Mouse (Mus musculus) lung, embryonic 14.5 days (tissue): Measurements from ENCODE around the gene Trim46. TPM values are rescaled to one million over a fixed set of nuclear protein-coding genes. Genes with fewer than 3 reads are reported as not detected.

Experiments used
- ATAC-seq: fragments of 200-750 bp; cut with Nextera tagmentation; 2 replicates; pipeline ENCODE4 v1.8.0; 2017; ENCODE audit warnings: mild to moderate bottlenecking, moderate TSS enrichment, moderate library complexity; ENCODE audit not compliant: insufficient read depth
- DNase-seq: peaks from one replicate; pipeline ENCODE4 v3.0.0-alpha.2; 2015
- H3K27ac ChIP-seq: fragments of 300-500 bp; sonication (generic); 2 replicates; pipeline ENCODE4 v1.5.1; 2014; ENCODE audit warnings: low read depth, mild to moderate bottlenecking, moderate library complexity
- H3K27me3 ChIP-seq: fragments of 300-500 bp; sonication (generic); 2 replicates; pipeline ENCODE4 v1.6.1; 2014; ENCODE audit warnings: low read length, control low read depth; ENCODE audit not compliant: insufficient read depth
- H3K36me3 ChIP-seq: fragments of 300-500 bp; sonication (generic); 2 replicates; pipeline ENCODE4 v1.6.1; 2014; ENCODE audit warnings: control low read depth; ENCODE audit not compliant: insufficient read depth
- H3K4me1 ChIP-seq: fragments of 300-500 bp; sonication (generic); 2 replicates; pipeline ENCODE4 v1.6.1; 2014; ENCODE audit warnings: antibody characterized with exemption, control low read depth; ENCODE audit not compliant: insufficient read depth
- H3K4me2 ChIP-seq: fragments of 300-500 bp; sonication (generic); 2 replicates; pipeline ENCODE4 v1.6.1; 2014; ENCODE audit warnings: mild to moderate bottlenecking
- H3K4me3 ChIP-seq: fragments of 300-500 bp; sonication (generic); 2 replicates; pipeline ENCODE4 v1.5.1; 2014; ENCODE audit warnings: low read depth, low read length
- H3K9ac ChIP-seq: fragments of 300-500 bp; sonication (generic); 2 replicates; pipeline ENCODE4 v1.6.1; 2014
- H3K9me3 ChIP-seq: fragments of 300-500 bp; sonication (generic); 2 replicates; pipeline ENCODE4 v1.6.1; 2016; ENCODE audit warnings: low read depth, low read length, control low read depth
- CTCF ChIP-seq: IDR thresholded peaks from 2 replicates; pipeline ENCODE4 v1.5.1; 2016; ENCODE audit warnings: antibody characterized with exemption, low read depth
- WGBS: fragments of 180-500 bp; shearing (Covaris S2); extraction: QIAGEN DNeasy Blood & Tissue Kit; methylation state at CpG from one replicate; pipeline ENCODE4 v1.1.7; 2014; 5-methylcytosine and 5-hydroxymethylcytosine counted together
- polyA plus RNA-seq: library from polyadenylated mRNA; unstranded; fragments of >200 nt; fragmentation: Nextera tagmentation; extraction: Ambion mirVana; gene quantifications from 2 replicates; pipeline ENCODE4 v1.2.1, GENCODE M21; 2014

Trim46 gene
- polyA plus RNA-seq, 1 experiment from 2014 or later: 6.3 TPM

DNA sequence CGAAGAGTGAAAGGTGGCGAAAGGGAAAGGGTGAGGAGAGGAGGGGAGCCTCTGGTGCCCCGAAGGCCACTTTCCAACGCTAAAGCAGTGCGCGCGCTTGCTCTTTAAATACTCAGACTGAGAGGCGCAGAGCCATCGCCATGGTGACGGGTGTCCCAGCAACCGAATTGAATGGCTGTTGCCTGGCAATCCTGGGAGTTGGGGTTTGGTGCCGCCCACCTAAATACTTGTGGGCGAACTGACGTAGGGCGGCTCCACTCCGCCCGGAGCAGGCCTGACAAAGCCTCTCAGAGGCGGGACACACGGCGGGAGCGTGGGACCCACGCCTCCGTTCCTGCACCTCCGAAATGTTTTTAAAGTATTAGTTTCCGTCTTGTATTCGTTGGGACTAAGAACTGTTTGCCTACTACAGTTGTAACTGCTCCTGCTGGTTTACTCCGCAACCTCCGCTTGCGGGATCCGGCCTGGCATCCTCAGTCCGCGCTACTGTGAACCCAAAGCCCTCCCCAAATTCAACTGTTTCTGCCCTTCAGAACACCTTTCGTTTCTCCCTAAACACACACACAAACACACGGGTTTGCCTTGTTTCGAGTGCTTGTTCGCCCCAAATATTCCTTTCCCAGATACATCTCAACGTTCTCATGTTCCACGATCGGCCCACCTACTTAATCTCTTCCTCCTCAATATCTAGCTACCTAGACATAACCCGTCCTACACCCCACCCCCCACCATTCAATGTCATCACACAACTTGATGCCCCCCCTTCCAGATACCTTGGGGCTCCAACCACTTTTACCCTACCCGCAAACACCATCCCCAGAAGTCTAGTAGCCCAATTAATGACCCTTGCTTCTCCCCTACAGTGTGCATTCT lies 18.6 kb downstream of the Trim46 start:
- peak overlapping the region; percentile 81 for H3K27ac ChIP-seq
- H3K4me3 ChIP-seq: peak overlapping the region; percentile 45
- ATAC-seq (peak; percentile 85), DNase-seq (peak; percentile 95)
- H3K36me3 ChIP-seq: peaks cover 7% of the 10 kb centered on the region; the same call in 1 of the 2 replicates
- no peaks in the 10 kb centered on the region for H3K9me3 ChIP-seq
- H3K4me2 ChIP-seq: peak overlapping the region; percentile 86
- peaks cover 16% of the 10 kb centered on the region; the same call in 1 of the 2 replicates for H3K4me1 ChIP-seq
- WGBS: 3% methylated on average over 41 of the region's 41 CpGs
- H3K27me3 ChIP-seq: no peaks in the 10 kb centered on the region
- H3K9ac ChIP-seq: peak overlapping the region; percentile 48
- no peak for TF ChIP-seq CTCF

- Histone ChIP-seq H3K9me3 (no peaks in the 10 kb centered on the region), H3K4me3 (peak within 1 kb of the TSS; percentile 45), H3K4me2 (peak within 1 kb of the TSS; percentile 86), H3K4me1 (peaks cover 15% of the 10 kb centered on the region; the same call in 1 of the 2 replicates), H3K27ac (peak within 1 kb of the TSS; percentile 81), H3K27me3 (no peaks in the 10 kb centered on the region), H3K9ac (peak within 1 kb of the TSS; percentile 48), H3K36me3 (peaks cover 7% of the 10 kb centered on the region; the same call in 1 of the 2 replicates)
- TF ChIP-seq CTCF: no peak
- no peak for DNase-seq
- peak; percentile 18; the same call in 1 of the 2 replicates for ATAC-seq
- WGBS: 3% methylated on average over 21 of the region's 21 CpGs
Measured at GRCm38 (mm10) chr3:89226900-89227299, 19.2 kb downstream of the Trim46 start, which contains the start of gene Mtx1. Gene Mtx1, minus strand, starts transcription at chr3:89227088.

DNA sequence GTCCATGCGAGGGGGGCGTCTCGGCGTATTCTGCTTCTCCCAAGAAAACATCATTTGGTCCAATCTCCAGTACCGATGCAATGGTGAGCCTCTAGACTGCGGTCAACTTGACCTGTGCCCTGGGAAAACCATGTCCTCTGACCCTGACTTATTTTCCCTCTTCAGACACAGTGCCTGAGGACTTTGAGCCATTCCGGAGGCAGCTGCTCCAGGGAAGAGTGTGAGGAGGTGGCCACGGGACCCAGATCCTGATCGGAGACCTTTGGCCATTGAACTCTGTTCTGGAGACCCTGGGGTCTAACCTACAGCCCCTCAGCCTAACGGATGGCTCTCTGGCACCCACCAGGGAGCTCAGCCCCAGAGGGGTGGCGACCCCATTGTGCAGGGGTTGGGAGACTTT lies 19.7 kb downstream of the Trim46 start:
- no peak for ATAC-seq
- H3K36me3 ChIP-seq: peaks cover 10% of the 10 kb centered on the region; the same call in 1 of the 2 replicates
- H3K4me3 ChIP-seq: peak overlapping the region; percentile 45
- H3K27ac ChIP-seq: no peak overlapping the region; the same call in 1 of the 2 replicates
- H3K4me2 ChIP-seq: peak overlapping the region; percentile 86
- H3K9ac ChIP-seq: peak overlapping the region; percentile 48
- H3K4me1 ChIP-seq: peaks cover 12% of the 10 kb centered on the region; the same call in 1 of the 2 replicates
- no peaks in the 10 kb centered on the region for H3K27me3 ChIP-seq
- no peak for DNase-seq
- H3K9me3 ChIP-seq: no peaks in the 10 kb centered on the region
- no peak for TF ChIP-seq CTCF
- WGBS: 37% methylated on average over 11 of the region's 11 CpGs

GRCm38 (mm10) chr3:89225918-89226317 lies 20.2 kb downstream of the Trim46 start:
- peak overlapping the region; percentile 15; the same call in 1 of the 2 replicates for H3K27ac ChIP-seq
- peak overlapping the region; percentile 45 for H3K4me3 ChIP-seq
- peaks cover 10% of the 10 kb centered on the region; the same call in 1 of the 2 replicates for H3K36me3 ChIP-seq
- H3K9ac ChIP-seq: peak overlapping the region; percentile 48; the same call in 1 of the 2 replicates
- no peaks in the 10 kb centered on the region for H3K27me3 ChIP-seq
- no peaks in the 10 kb centered on the region for H3K9me3 ChIP-seq
- peaks cover 12% of the 10 kb centered on the region; the same call in 1 of the 2 replicates for H3K4me1 ChIP-seq
- H3K4me2 ChIP-seq: peak overlapping the region; percentile 86
- TF ChIP-seq CTCF: no peak
- DNase-seq: peak; percentile 60
- ATAC-seq: no peak
- 48% methylated on average over 4 of the region's 4 CpGs for WGBS

DNA sequence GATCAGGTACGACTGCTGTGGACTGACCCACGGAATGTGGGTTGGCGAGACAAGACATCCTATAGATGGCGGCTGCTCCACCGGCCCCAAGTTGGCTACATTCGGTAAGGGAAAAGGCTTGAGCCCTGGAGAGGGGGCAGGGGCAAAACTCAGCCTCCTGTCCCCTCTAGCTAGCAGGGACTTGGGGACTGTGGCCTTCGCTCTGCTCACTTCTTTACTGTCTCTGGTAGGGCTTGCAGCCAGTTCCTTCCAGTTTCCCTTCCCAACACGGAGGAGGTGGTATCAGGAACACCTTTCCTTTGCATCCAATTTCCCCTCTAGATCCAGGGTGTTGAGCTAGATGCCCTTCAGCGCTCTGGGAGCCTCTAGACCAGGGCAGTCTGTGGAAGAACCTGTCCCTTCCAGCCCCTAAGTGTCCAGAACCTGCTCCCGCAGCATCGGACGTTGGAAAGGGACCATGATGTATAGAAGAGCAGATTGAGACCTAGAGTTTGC lies 20.7 kb downstream of the Trim46 start:
- no peak overlapping the region for H3K9ac ChIP-seq
- H3K27ac ChIP-seq: peak overlapping the region; percentile 15; the same call in 1 of the 2 replicates
- H3K4me3 ChIP-seq: peak overlapping the region; percentile 45
- H3K4me1 ChIP-seq: peaks cover 12% of the 10 kb centered on the region; the same call in 1 of the 2 replicates
- peak overlapping the region; percentile 86 for H3K4me2 ChIP-seq
- TF ChIP-seq CTCF: no peak
- DNase-seq: no peak
- H3K9me3 ChIP-seq: no peaks in the 10 kb centered on the region
- no peak for ATAC-seq
- H3K36me3 ChIP-seq: peaks cover 10% of the 10 kb centered on the region; the same call in 1 of the 2 replicates
- no peaks in the 10 kb centered on the region for H3K27me3 ChIP-seq
- 54% methylated on average over 12 of the region's 12 CpGs for WGBS

- Histone ChIP-seq H3K27ac (no peak overlapping the region), H3K27me3 (no peaks in the 10 kb centered on the region), H3K9ac (no peak overlapping the region), H3K4me3 (no peak overlapping the region), H3K9me3 (no peaks in the 10 kb centered on the region), H3K4me2 (peak overlapping the region; percentile 86), H3K4me1 (peaks cover 12% of the 10 kb centered on the region; the same call in 1 of the 2 replicates), H3K36me3 (peaks cover 10% of the 10 kb centered on the region; the same call in 1 of the 2 replicates)
- no peak for TF ChIP-seq CTCF
- ATAC-seq (no peak), DNase-seq (no peak)
- WGBS: 72% methylated on average over 11 of the region's 11 CpGs
Measured at GRCm38 (mm10) chr3:89224796-89225195, 21.3 kb downstream of the Trim46 start.

DNA sequence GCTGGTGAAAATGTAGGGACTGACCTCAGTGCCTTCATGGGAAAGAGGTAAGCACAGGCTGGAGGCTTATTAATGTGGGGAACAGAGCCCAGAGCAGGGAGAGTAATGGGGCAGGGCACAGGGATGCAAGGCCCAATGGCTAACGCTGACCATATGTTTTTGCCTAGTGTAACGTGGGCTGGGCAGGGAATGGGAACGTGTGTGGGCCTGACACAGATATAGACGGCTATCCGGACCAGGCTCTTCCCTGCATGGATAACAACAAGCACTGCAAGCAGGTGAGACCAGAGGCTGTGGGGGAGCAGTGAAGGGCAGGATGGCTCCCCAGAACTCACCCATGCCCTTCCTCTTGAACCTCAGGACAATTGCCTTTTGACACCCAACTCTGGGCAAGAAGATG lies 24.9 kb downstream of the Trim46 start:
- Histone ChIP-seq H3K9me3 (no peaks in the 10 kb centered on the region), H3K4me1 (peaks cover 12% of the 10 kb centered on the region), H3K4me2 (no peak overlapping the region), H3K9ac (no peak overlapping the region), H3K36me3 (peaks cover 10% of the 10 kb centered on the region; the same call in 1 of the 2 replicates), H3K4me3 (no peak overlapping the region), H3K27me3 (no peaks in the 10 kb centered on the region), H3K27ac (no peak overlapping the region)
- no peak for DNase-seq
- no peak for ATAC-seq
- TF ChIP-seq CTCF: no peak
- 70% methylated on average over 5 of the region's 5 CpGs for WGBS
